Mouse (Mus musculus) bone marrow macrophage, adult 2 months (primary cell): Measurements from ENCODE around the gene 9130023H24Rik.

ENCODE experiments used
- CTCF ChIP-seq: IDR thresholded peaks from 2 replicates; pipeline ENCODE4 v1.5.1; 2012; ENCODE audit warnings: low read depth, mild to moderate bottlenecking, low read length, moderate library complexity
- POLR2A ChIP-seq: IDR thresholded peaks from 2 replicates; pipeline ENCODE4 v1.6.1; 2012; ENCODE audit warnings: mild to moderate bottlenecking, low read depth, low read length, borderline replicate concordance

GRCm38 (mm10) chr7:128271496-128271895, 33.7 kb upstream of the 9130023H24Rik start:
- TF ChIP-seq CTCF: no peak
- TF ChIP-seq POLR2A: no peak
